Mouse (Mus musculus): ENCODE measurements at regions not wholly inside any gene's neighbourhood (a gene's known extent, or its start where the extent isn't known, plus 50 kb on each side); places are given as distances from the start of the nearest gene placed in this dataset.
A peak's percentile ranks its signal among the peaks of the same experiment; 100 is the strongest.

GRCm38 (mm10) chr15:87367381-87367780 lies 176.7 kb upstream of the Fam19a5 start:
- DNase-seq (ENCODE audit: low spot score in 2 of 2) = no peak

- DNase-seq (ENCODE audit: low spot score in 2 of 2) = no peak
Measured at GRCm38 (mm10) chr15:87369381-87369780, 174.7 kb upstream of the Fam19a5 start.

GRCm38 (mm10) chr15:87369836-87370235 lies 174.3 kb upstream of the Fam19a5 start:
- DNase-seq (ENCODE audit: low spot score in 2 of 2) = no peak

GRCm38 (mm10) chr15:87370761-87371160 lies 173.3 kb upstream of the Fam19a5 start:
- no peak for DNase-seq (ENCODE audit: low spot score in 2 of 2)

- DNase-seq (ENCODE audit: low spot score in 2 of 2) = no peak
Measured at GRCm38 (mm10) chr15:87374670-87375069, 169.4 kb upstream of the Fam19a5 start.

- DNase-seq (ENCODE audit: low spot score in 2 of 2) = no peak
Measured at GRCm38 (mm10) chr15:87375596-87376194, 168.4 kb upstream of the Fam19a5 start.

- no peak for DNase-seq (ENCODE audit: low spot score in 2 of 2)
Measured at GRCm38 (mm10) chr15:87383551-87384265, 160.4 kb upstream of the Fam19a5 start.

GRCm38 (mm10) chr15:87384279-87385066 lies 159.6 kb upstream of the Fam19a5 start:
- DNase-seq (ENCODE audit: low spot score in 2 of 2) = no peak

- DNase-seq (ENCODE audit: low spot score in 2 of 2) = no peak
Measured at GRCm38 (mm10) chr15:87386513-87386983, 157.6 kb upstream of the Fam19a5 start.

GRCm38 (mm10) chr15:87391395-87391794 lies 152.7 kb upstream of the Fam19a5 start:
- no peak for DNase-seq (ENCODE audit: low spot score in 2 of 2)

- DNase-seq (ENCODE audit: low spot score in 2 of 2) = no peak
Measured at GRCm38 (mm10) chr15:87398396-87398795, 145.7 kb upstream of the Fam19a5 start.

GRCm38 (mm10) chr15:87405689-87406088 lies 138.4 kb upstream of the Fam19a5 start:
- peak; percentile 44 to 58 for DNase-seq (ENCODE audit: low spot score in 2 of 2)

GRCm38 (mm10) chr15:87411978-87412377 lies 132.1 kb upstream of the Fam19a5 start:
- peak in 1 of 2 experiments; percentile 13 for DNase-seq (ENCODE audit: low spot score in 2 of 2)

- no peak for DNase-seq (ENCODE audit: low spot score in 2 of 2)
Measured at GRCm38 (mm10) chr15:87415996-87416395, 128.1 kb upstream of the Fam19a5 start.

GRCm38 (mm10) chr15:87421743-87422142 lies 122.4 kb upstream of the Fam19a5 start:
- DNase-seq (ENCODE audit: low spot score in 2 of 2) = no peak

- DNase-seq (ENCODE audit: low spot score in 2 of 2) = no peak
Measured at GRCm38 (mm10) chr15:87433306-87433705, 110.8 kb upstream of the Fam19a5 start.

- DNase-seq (ENCODE audit: low spot score in 2 of 2) = no peak
Measured at GRCm38 (mm10) chr15:87433901-87434300, 110.2 kb upstream of the Fam19a5 start.

- DNase-seq (ENCODE audit: low spot score in 2 of 2) = no peak
Measured at GRCm38 (mm10) chr15:87435566-87435965, 108.5 kb upstream of the Fam19a5 start.

- DNase-seq (ENCODE audit: low spot score in 2 of 2) = no peak
Measured at GRCm38 (mm10) chr15:87437611-87438010, 106.5 kb upstream of the Fam19a5 start.

GRCm38 (mm10) chr15:87458932-87459331 lies 85.2 kb upstream of the Fam19a5 start:
- no peak for DNase-seq (ENCODE audit: low spot score in 2 of 2)

GRCm38 (mm10) chr15:87476247-87476646 lies 67.9 kb upstream of the Fam19a5 start:
- no peak for DNase-seq (ENCODE audit: low spot score in 2 of 2)

GRCm38 (mm10) chr15:87476862-87477490 lies 67.1 kb upstream of the Fam19a5 start:
- DNase-seq (ENCODE audit: low spot score in 2 of 2) = no peak
